ENCODE assay signal across 8 mouse cellular contexts in genomic region chr6:89242371-89243288, GRCm38 (mm10).
DNase-seq lines count a peak whose midpoint lies in the region; ATAC-seq and TF ChIP-seq lines count a peak whose summit lies in the region.

No protein-coding gene starts in this region.

- 29% methylated on average over 18 of the region's 18 CpGs for WGBS in lung, embryonic 14.5 days
- 20% methylated on average over 18 of the region's 18 CpGs for WGBS in hindbrain, embryonic 12.5 days
- 22% methylated on average over 17 of the region's 18 CpGs for WGBS in limb, embryonic 14.5 days
- WGBS in liver, embryonic 12.5 days (ENCODE audit: insufficient replicate concordance) = 31% methylated on average over 18 of the region's 18 CpGs

- TF ChIP-seq CTCF in lung, embryonic 14.5 days (IDR thresholded peaks at IDR 0.05; ENCODE audit: low read depth) = 0 out of 2 replicates have a peak, but pooled peaks have one; percentile 21

- no peak for ATAC-seq in lung, embryonic 14.5 days (ENCODE audit: insufficient read depth)
- ATAC-seq in hindbrain, embryonic 12.5 days (ENCODE audit: low FRiP score) = peak; percentile 67
- no peak for ATAC-seq in limb, embryonic 14.5 days (ENCODE audit: low FRiP score, low read depth)
- no peak for ATAC-seq in liver, embryonic 12.5 days

- H3K4me2 ChIP-seq in lung, embryonic 14.5 days = no peak overlapping the region
- no peak overlapping the region for H3K4me2 ChIP-seq in hindbrain, embryonic 12.5 days (replicated peaks)
- H3K4me2 ChIP-seq in limb, embryonic 14.5 days (replicated peaks; ENCODE audit: low read depth, low read length, severe bottlenecking) = no peak overlapping the region
- H3K4me2 ChIP-seq in liver, embryonic 12.5 days = no peak overlapping the region

- H3K4me1 ChIP-seq in lung, embryonic 14.5 days (ENCODE audit: insufficient read depth) = no peaks in the 10 kb centered on the region; the same call in 1 of the 2 replicates
- H3K4me1 ChIP-seq in hindbrain, embryonic 12.5 days = peaks cover 50% of the 10 kb centered on the region
- 0 out of 2 replicates have a peak, but pooled peaks cover 3% of the 10 kb centered on the region for H3K4me1 ChIP-seq in limb, embryonic 14.5 days (ENCODE audit: control insufficient read depth, insufficient read depth, low read length)
- H3K4me1 ChIP-seq in liver, embryonic 12.5 days = no peaks in the 10 kb centered on the region

- H3K9ac ChIP-seq in lung, embryonic 14.5 days = no peak overlapping the region
- no peak overlapping the region for H3K9ac ChIP-seq in hindbrain, embryonic 12.5 days
- H3K9ac ChIP-seq in limb, embryonic 14.5 days (ENCODE audit: low read depth, low read length, severe bottlenecking) = no peak overlapping the region
- no peak overlapping the region for H3K9ac ChIP-seq in liver, embryonic 12.5 days

- DNase-seq in lung, embryonic 14.5 days = peak; percentile 70
- no peak for DNase-seq in lung, postnatal 25 days (ENCODE audit: low spot score)
- DNase-seq in adipocyte (ENCODE audit: low spot score) = peak; percentile 58
- peak; percentile 34 for DNase-seq in limb, embryonic 14.5 days (ENCODE audit: low spot score)
- no peak for DNase-seq in cerebellum, adult 8-10 months
- DNase-seq in right cerebral cortex, postnatal 36 days (ENCODE audit: low spot score in 2 of 2) = no peak

- TF ChIP-seq POLR2A in limb, embryonic 14.5 days (IDR thresholded peaks at IDR 0.05; ENCODE audit: borderline replicate concordance, extremely low read depth, insufficient read depth, insufficient read length) = no peak

- H3K27ac ChIP-seq in lung, embryonic 14.5 days (ENCODE audit: low read depth) = no peak overlapping the region
- peak overlapping the region; percentile 79 for H3K27ac ChIP-seq in hindbrain, embryonic 12.5 days
- H3K27ac ChIP-seq in limb, embryonic 14.5 days (replicated peaks; ENCODE audit: low read depth, low read length) = no peak overlapping the region
- no peak overlapping the region for H3K27ac ChIP-seq in liver, embryonic 12.5 days

- no peak overlapping the region for H3K4me3 ChIP-seq in lung, embryonic 14.5 days (ENCODE audit: low read depth, low read length)
- no peak overlapping the region for H3K4me3 ChIP-seq in hindbrain, embryonic 12.5 days
- no peak overlapping the region for H3K4me3 ChIP-seq in limb, embryonic 14.5 days (replicated peaks; ENCODE audit: low read length)
- H3K4me3 ChIP-seq in liver, embryonic 12.5 days = no peak overlapping the region

- H3K9me3 ChIP-seq in lung, embryonic 14.5 days (ENCODE audit: low read depth, low read length) = no peaks in the 10 kb centered on the region
- H3K9me3 ChIP-seq in hindbrain, embryonic 12.5 days (replicated peaks) = no peaks in the 10 kb centered on the region
- no peaks in the 10 kb centered on the region for H3K9me3 ChIP-seq in limb, embryonic 14.5 days (ENCODE audit: control insufficient read depth, low read length)
- no peaks in the 10 kb centered on the region for H3K9me3 ChIP-seq in liver, embryonic 12.5 days (replicated peaks)

- H3K36me3 ChIP-seq in lung, embryonic 14.5 days (ENCODE audit: insufficient read depth) = no peaks in the 10 kb centered on the region
- no peaks in the 10 kb centered on the region for H3K36me3 ChIP-seq in hindbrain, embryonic 12.5 days
- H3K36me3 ChIP-seq in limb, embryonic 14.5 days (ENCODE audit: control insufficient read depth, insufficient read depth, low read length) = no peaks in the 10 kb centered on the region
- no peaks in the 10 kb centered on the region for H3K36me3 ChIP-seq in liver, embryonic 12.5 days

- H3K27me3 ChIP-seq in lung, embryonic 14.5 days (ENCODE audit: insufficient read depth, low read length) = no peaks in the 10 kb centered on the region
- H3K27me3 ChIP-seq in hindbrain, embryonic 12.5 days = peaks cover 3% of the 10 kb centered on the region; the same call in 1 of the 2 replicates
- no peaks in the 10 kb centered on the region for H3K27me3 ChIP-seq in limb, embryonic 14.5 days (ENCODE audit: control insufficient read depth, insufficient read depth, low read length)
- peaks cover 4% of the 10 kb centered on the region; the same call in 1 of the 2 replicates for H3K27me3 ChIP-seq in liver, embryonic 12.5 days (replicated peaks)

Comparison
In these comparisons a context has a peak if more than half of its experiments do, and no peak if none do; other contexts are left out.
1. DNase-seq: peak in lung, embryonic 14.5 days (single experiment), adipocyte (single experiment) and limb, embryonic 14.5 days (single experiment); none in lung, postnatal 25 days (single experiment), cerebellum, adult 8-10 months (single experiment) and right cerebral cortex, postnatal 36 days (0 of 2).